Mouse (Mus musculus) intestine, embryonic 16.5 days (tissue): ENCODE measurements around the gene Ulk4. TPM values are rescaled to one million over a fixed set of nuclear protein-coding genes. Genes with fewer than 3 reads are reported as not detected.

ENCODE experiments used
- ATAC-seq: fragments of 200-750 bp; cut with Nextera tagmentation; 2 replicates; pipeline ENCODE4 v1.8.0; 2017; ENCODE audit warnings: moderate TSS enrichment, moderate library complexity
- H3K27ac ChIP-seq: fragments of 300-500 bp; sonication (generic); 2 replicates; pipeline ENCODE4 v1.5.1; 2014; ENCODE audit warnings: mild to moderate bottlenecking, low read length
- H3K27me3 ChIP-seq: fragments of 300-500 bp; sonication (generic); replicated peaks from 2 replicates; pipeline ENCODE4 v1.6.1; 2014; ENCODE audit warnings: low read length, control low read depth, mixed read lengths; ENCODE audit not compliant: control insufficient read depth, insufficient read depth
- H3K36me3 ChIP-seq: fragments of 300-500 bp; sonication (generic); 2 replicates; pipeline ENCODE4 v1.6.1; 2014; ENCODE audit warnings: low read length, control low read depth; ENCODE audit not compliant: control insufficient read depth, insufficient read depth
- H3K4me1 ChIP-seq: fragments of 300-500 bp; sonication (generic); 2 replicates; pipeline ENCODE4 v1.6.1; 2014; ENCODE audit warnings: low read length, control low read depth, mixed read lengths; ENCODE audit not compliant: control insufficient read depth, insufficient read depth
- H3K4me2 ChIP-seq: fragments of 300-500 bp; sonication (generic); 2 replicates; pipeline ENCODE4 v1.6.1; 2014; ENCODE audit warnings: low read depth, low read length, control low read depth
- H3K4me3 ChIP-seq: fragments of 300-500 bp; sonication (generic); 2 replicates; pipeline ENCODE4 v1.5.1; 2014; ENCODE audit warnings: mild to moderate bottlenecking, low read length
- H3K9ac ChIP-seq: fragments of 300-500 bp; sonication (generic); 2 replicates; pipeline ENCODE4 v1.6.1; 2014; ENCODE audit warnings: low read depth, low read length
- H3K9me3 ChIP-seq: fragments of 300-500 bp; sonication (generic); 2 replicates; pipeline ENCODE4 v1.6.1; 2016; ENCODE audit warnings: low read length, control low read depth; ENCODE audit not compliant: control insufficient read depth
- WGBS: fragments of 180-500 bp; shearing (Covaris S2); extraction: QIAGEN DNeasy Blood & Tissue Kit; methylation state at CpG from one replicate; pipeline ENCODE4 v1.1.7; 2014; 5-methylcytosine and 5-hydroxymethylcytosine counted together
- polyA plus RNA-seq: library from polyadenylated mRNA; unstranded; fragments of >200 nt; fragmentation: Nextera tagmentation; extraction: Ambion mirVana; gene quantifications from 2 replicates; pipeline ENCODE4 v1.2.1, GENCODE M21; 2015

Gene Ulk4
- polyA plus RNA-seq, 1 experiment from 2014 or later, result 120 TPM

DNA sequence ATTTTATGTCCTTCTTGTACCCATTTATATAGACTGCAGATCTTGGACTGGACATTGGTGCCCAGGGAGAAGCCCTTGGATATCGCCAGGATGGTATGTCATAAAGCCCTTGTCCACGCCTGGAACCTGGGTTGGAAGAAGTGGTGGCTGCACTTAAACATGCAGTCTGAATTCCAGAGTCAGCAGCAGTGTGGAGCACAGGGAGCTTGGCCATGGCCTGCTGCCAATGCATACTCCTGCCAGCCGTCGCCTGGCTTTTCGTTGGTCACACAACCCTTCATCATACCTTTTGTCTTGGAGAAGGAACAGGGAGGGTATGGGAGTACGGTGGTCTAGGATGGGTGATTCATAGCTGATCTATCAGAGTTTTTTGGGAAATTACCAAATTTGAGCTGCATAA, 318.4 kb downstream of the Ulk4 start:
- Histone ChIP-seq H3K4me3 (no peak overlapping the region), H3K9me3 (no peaks in the 10 kb centered on the region), H3K4me2 (no peak overlapping the region), H3K27ac (no peak overlapping the region), H3K4me1 (peaks cover 6% of the 10 kb centered on the region; the same call in 1 of the 2 replicates), H3K27me3 (no peaks in the 10 kb centered on the region), H3K36me3 (peaks cover 55% of the 10 kb centered on the region), H3K9ac (no peak overlapping the region)
- ATAC-seq, result no peak
- WGBS, result 77% methylated on average over 6 of the region's 6 CpGs

DNA sequence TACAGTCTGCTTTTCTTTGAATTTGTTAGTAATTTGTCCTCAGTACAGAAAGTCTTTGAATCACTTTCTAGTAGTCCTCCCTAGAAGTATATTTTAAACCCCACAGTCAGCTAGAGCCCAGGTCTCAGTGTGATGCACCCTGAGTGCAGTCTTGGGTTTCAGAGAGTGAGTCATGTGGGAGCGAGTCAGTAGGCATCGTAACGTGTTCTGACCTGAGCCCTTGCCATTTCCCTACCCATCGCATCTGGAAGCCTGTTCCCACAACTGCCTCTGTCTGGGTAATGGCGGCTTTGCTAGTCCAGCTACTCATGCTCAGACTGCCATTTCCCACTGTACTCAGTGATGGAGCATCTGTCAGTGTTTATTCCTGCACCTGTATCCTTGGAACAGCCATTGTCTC, 318.9 kb downstream of the Ulk4 start:
- H3K9me3 ChIP-seq, result no peaks in the 10 kb centered on the region
- H3K4me3 ChIP-seq, result no peak overlapping the region
- ATAC-seq, result no peak
- no peak overlapping the region for H3K9ac ChIP-seq
- WGBS, result 86% methylated on average over 5 of the region's 5 CpGs
- H3K4me2 ChIP-seq, result no peak overlapping the region
- H3K36me3 ChIP-seq, result peaks cover 55% of the 10 kb centered on the region
- H3K27ac ChIP-seq, result no peak overlapping the region
- H3K4me1 ChIP-seq, result peaks cover 6% of the 10 kb centered on the region; the same call in 1 of the 2 replicates
- no peaks in the 10 kb centered on the region for H3K27me3 ChIP-seq

DNA sequence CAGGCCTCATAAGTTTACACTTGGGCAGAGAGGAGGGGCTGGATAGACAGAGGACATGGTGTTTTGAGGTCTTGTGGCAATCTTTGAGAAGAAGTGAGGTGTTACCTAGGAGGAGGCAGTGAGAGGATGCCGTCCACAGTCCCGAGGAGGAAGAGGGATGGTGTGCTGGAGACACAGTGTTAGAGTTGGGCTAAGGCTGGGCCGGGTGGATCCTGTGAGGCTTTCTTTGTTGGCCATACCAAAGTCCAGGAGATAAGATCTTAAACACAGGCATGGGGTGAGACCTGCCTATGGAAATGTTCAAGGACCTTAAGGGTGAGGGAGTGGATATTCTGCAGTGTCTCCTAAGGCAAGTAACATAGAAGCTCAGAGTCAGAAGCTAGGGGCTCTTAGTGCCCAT, 325.1 kb downstream of the Ulk4 start:
- Histone ChIP-seq H3K9ac (no peak overlapping the region), H3K4me3 (no peak overlapping the region), H3K27ac (no peak overlapping the region), H3K4me2 (no peak overlapping the region), H3K9me3 (no peaks in the 10 kb centered on the region), H3K36me3 (peaks cover 63% of the 10 kb centered on the region), H3K27me3 (no peaks in the 10 kb centered on the region), H3K4me1 (peaks cover 24% of the 10 kb centered on the region)
- WGBS, result 65% methylated on average over 3 of the region's 3 CpGs
- ATAC-seq, result peak; percentile 91

DNA sequence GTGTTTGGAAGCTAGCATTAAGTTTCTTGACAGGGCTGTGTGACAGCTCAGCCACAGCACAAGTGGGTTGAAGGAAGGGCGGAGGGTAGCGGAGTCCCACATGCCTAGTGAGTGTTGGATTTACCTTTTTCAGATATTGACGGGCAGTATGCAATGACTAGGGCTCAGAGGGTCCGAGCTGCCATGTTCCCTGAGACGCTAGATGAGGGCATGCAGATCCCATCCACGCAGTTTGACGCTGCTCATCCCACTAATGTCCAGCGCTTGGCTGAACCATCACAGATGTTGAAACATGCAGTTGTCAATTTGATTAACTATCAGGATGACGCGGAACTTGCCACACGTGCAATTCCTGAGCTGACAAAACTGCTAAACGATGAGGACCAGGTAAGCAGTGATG, 326.2 kb downstream of the Ulk4 start:
- H3K9ac ChIP-seq, result no peak overlapping the region
- WGBS, result 88% methylated on average over 12 of the region's 12 CpGs
- H3K4me2 ChIP-seq, result no peak overlapping the region
- no peaks in the 10 kb centered on the region for H3K27me3 ChIP-seq
- H3K4me3 ChIP-seq, result no peak overlapping the region
- peaks cover 57% of the 10 kb centered on the region for H3K36me3 ChIP-seq
- no peak for ATAC-seq
- no peak overlapping the region for H3K27ac ChIP-seq
- H3K9me3 ChIP-seq, result no peaks in the 10 kb centered on the region
- peaks cover 26% of the 10 kb centered on the region for H3K4me1 ChIP-seq

DNA sequence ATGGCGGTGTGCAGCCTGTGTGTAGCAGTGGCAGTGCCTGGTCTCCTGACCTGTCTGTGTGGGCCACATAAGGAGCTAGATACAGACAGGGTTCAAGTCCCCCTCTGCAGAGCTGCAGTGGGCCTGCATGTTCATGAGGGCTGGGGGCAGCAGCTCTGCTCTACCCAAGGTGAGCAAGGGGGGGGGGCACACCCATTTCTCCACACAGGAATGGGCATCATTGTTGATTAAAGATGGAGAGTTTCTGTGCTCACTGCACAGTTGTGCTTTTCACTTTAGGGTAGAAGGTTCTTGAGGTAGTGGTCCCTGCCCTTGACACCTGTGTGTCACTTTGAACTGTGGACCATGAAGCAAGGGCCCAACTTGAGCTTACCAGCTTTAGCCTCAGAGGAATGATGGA, 328.2 kb downstream of the Ulk4 start:
- Histone ChIP-seq H3K9me3 (no peaks in the 10 kb centered on the region), H3K4me3 (no peak overlapping the region), H3K4me2 (no peak overlapping the region), H3K27me3 (no peaks in the 10 kb centered on the region), H3K27ac (no peak overlapping the region), H3K36me3 (peaks cover 39% of the 10 kb centered on the region), H3K9ac (no peak overlapping the region), H3K4me1 (peaks cover 31% of the 10 kb centered on the region)
- no peak for ATAC-seq
- WGBS, result 89% methylated on average over 1 of the region's 1 CpGs

DNA sequence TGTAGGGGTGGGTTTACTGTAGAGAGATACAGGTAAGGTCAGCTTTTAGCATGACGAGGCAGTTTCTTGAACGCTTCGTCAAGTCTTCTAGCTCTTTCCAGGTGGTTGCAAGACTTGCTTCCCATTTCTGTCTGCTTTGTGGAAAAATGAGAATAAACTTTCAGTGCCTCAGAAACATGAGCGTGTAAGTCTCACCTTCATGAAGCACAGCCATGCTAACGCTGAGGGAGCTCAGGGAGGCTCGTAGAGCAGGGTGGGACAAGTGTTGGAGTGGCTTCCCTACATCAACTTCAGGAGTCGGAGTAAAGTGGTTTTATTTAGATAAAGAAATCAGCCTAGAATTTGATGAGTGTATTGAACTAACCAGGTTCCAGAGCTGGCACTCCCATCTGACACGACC, 330.9 kb downstream of the Ulk4 start:
- H3K27ac ChIP-seq, result no peak overlapping the region
- H3K9me3 ChIP-seq, result no peaks in the 10 kb centered on the region
- no peak overlapping the region for H3K4me2 ChIP-seq
- H3K4me1 ChIP-seq, result peaks cover 31% of the 10 kb centered on the region
- no peak for ATAC-seq
- peaks cover 12% of the 10 kb centered on the region for H3K36me3 ChIP-seq
- no peak overlapping the region for H3K4me3 ChIP-seq
- H3K9ac ChIP-seq, result no peak overlapping the region
- H3K27me3 ChIP-seq, result no peaks in the 10 kb centered on the region
- 67% methylated on average over 8 of the region's 8 CpGs for WGBS

DNA sequence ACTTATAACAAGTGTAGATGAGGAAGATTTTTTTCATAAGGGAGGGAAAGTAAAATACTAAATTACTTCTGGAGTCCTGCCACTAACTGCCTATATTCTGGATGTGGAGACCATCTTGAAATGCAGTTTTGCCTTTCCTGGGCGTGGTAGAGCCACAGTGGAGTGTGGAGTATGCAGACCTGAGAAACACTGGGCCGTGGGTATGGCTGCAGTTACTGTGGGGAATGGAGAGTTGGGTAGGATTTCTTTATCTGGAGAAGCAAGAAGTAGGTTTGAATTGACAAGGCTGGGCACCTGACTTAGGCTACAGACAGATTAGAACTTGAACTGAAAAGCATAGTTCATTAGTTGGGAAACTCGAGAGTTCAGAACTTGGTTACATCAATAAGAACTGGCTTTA, 332.8 kb downstream of the Ulk4 start:
- Histone ChIP-seq H3K27ac (no peak overlapping the region), H3K9me3 (no peaks in the 10 kb centered on the region), H3K4me1 (peaks cover 34% of the 10 kb centered on the region), H3K9ac (no peak overlapping the region), H3K27me3 (no peaks in the 10 kb centered on the region), H3K4me2 (no peak overlapping the region), H3K36me3 (peaks cover 2% of the 10 kb centered on the region; the same call in 1 of the 2 replicates), H3K4me3 (no peak overlapping the region)
- ATAC-seq, result no peak
- 63% methylated on average over 3 of the region's 3 CpGs for whole genome bisulfite sequencing

DNA sequence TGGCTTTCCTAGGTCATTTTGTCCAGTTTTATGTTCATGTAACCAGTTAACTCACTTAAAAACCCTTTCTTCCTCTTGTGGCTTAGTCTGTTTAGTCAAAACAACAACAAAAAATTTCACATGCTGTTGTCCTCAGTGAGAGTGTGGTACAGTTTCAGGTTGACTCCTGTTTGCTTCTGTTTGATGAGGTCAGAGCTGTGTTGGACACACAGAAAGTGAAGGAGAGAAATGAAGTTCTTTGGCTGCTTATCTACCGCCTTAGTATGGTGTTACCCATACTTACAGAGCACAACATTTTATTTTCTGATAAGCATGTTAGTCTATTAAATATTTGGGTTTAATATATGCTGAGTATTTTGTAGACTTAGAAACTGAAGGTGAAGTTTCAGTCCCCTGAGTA, 333.2 kb downstream of the Ulk4 start:
- Histone ChIP-seq H3K36me3 (peaks cover 2% of the 10 kb centered on the region; the same call in 1 of the 2 replicates), H3K4me3 (no peak overlapping the region), H3K9ac (no peak overlapping the region), H3K4me2 (no peak overlapping the region), H3K4me1 (peaks cover 34% of the 10 kb centered on the region), H3K9me3 (no peaks in the 10 kb centered on the region), H3K27me3 (no peaks in the 10 kb centered on the region), H3K27ac (no peak overlapping the region)
- WGBS, result 73% methylated on average over 1 of the region's 1 CpGs
- ATAC-seq, result no peak

DNA sequence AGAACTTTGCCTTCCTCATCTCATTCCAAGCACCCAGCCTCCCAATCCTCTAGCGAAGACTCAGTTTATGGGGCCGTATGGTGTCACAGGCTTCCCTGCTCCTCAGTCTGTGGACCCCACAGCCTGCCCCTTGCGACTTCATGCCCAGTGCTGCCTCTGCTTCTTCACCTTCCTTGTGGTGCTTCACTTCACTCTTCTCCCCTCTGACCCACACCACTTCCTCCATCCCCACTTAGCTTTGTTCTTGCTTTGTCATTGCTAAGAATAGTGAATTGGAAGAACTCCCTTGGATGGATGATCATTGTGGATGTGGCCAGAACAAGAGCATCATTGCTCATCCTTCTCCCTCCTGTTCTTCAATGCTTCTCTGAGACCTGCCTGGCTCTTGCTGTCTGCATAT, 336.1 kb downstream of the Ulk4 start:
- Histone ChIP-seq H3K9ac (no peak overlapping the region), H3K36me3 (no peaks in the 10 kb centered on the region), H3K4me1 (peaks cover 44% of the 10 kb centered on the region), H3K4me3 (no peak overlapping the region), H3K27ac (no peak overlapping the region), H3K27me3 (no peaks in the 10 kb centered on the region), H3K9me3 (no peaks in the 10 kb centered on the region), H3K4me2 (no peak overlapping the region)
- no peak for ATAC-seq
- WGBS, result 87% methylated on average over 3 of the region's 3 CpGs

DNA sequence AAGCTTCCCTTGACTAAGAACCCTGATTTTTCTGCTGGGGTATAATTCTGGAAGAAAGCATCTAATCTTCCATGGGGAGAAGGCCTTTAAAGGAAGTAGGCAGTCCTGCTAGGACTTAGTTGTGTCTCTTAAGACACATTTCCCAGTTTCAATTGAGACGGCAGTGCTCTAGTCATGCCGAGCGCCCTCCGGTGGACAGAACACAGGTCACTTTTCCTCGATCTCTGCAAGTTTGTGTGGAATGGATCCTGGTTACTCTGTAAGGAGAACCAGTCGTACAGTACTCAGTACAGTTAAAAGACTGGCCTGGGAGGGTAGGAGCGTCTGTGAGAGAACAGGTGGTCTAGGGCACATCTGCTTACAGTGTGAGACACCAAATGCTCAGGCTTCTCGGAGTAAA, 340.6 kb downstream of the Ulk4 start:
- Histone ChIP-seq H3K4me1 (peaks cover 30% of the 10 kb centered on the region), H3K27ac (no peak overlapping the region), H3K4me3 (peak overlapping the region; percentile 77), H3K9me3 (no peaks in the 10 kb centered on the region), H3K36me3 (no peaks in the 10 kb centered on the region), H3K9ac (peak overlapping the region; percentile 31), H3K27me3 (no peaks in the 10 kb centered on the region), H3K4me2 (peak overlapping the region; percentile 50)
- 9% methylated on average over 8 of the region's 8 CpGs for WGBS
- ATAC-seq, result no peak
